Mouse (Mus musculus) spleen, postnatal 14 days (tissue): ENCODE data around the gene Arnt2.

Source experiments
- DNase-seq, 2 experiments: peaks; one replicate each; pipeline ENCODE4 v3.0.0; 2021 to 2022; ENCODE audit warnings: low spot score in 2 of 2

The Arnt2 gene

DNA sequence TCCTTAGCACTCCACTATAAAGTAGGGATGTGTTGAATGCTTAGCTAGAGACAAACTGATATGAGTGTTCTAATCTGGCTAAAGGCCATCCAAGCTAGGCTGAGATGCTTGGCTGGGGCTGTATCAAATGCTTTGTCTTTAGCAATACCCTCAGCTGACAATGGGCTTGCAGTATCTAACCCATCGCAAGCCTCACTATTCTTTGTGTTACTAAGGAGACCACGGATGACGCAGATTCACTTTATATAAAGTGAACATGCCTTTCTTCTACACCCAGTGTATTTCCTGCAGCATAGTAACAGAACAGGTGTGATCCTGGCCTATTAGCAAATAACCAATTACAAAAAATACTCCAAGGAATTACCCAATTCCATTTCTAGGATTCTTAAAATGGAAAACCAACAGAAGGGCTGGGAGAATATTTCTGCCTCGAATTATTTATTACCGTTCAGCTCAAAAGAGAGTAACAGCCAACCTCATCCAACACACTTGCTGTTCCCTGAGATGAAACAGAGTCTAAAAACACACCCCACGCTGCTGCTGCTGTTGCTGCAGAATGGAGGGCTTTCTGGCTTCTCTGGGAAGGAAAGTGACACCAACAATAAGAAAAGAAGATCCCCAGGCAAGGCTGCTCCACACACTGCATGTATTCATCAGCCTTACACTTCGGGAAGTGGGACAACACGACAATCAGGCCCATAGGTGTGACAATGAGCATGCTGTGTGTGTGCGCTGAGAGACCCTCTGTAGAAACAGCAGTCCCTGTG is 61.6 kb downstream of the Arnt2 start:
- DNase-seq, result no peak

DNA sequence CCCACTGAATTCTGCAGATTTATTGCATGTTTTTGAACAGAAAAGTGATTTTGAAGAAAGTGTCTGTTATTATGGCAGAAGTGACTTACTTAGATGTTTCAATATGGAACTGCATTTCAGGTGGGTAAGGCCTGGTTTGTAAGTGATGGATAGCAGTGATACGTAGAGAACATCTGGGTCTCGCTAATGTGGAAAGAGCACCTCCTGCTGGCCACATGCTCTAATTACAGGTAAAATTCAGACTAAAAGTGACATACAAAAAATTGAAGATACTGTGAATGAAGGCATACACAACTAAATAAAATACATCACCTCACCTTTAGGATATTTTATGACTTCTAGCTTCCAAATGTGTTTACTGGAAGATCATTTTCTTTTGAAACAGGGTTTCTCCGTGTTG is 66.8 kb downstream of the Arnt2 start:
- no peak for DNase-seq

DNA sequence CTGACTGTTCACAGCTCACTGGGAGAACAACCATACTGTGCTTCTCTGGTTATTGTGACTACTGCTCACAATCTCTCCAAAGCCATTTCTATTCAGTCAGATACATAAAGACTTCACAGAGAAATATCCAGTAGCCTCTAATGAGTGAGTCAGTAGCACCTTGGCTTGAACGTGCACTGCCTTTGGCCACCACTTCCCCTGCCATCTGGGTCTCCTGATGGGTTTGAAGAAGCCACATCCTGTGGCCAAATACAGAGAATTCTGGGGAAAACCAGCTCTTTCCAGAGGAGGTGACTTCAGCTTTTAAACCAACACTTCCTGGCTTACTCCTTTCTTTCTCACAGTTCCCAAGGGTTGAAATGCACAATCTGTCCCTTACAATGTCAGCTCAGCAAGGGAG is 69.0 kb downstream of the Arnt2 start:
- DNase-seq, result no peak

DNA sequence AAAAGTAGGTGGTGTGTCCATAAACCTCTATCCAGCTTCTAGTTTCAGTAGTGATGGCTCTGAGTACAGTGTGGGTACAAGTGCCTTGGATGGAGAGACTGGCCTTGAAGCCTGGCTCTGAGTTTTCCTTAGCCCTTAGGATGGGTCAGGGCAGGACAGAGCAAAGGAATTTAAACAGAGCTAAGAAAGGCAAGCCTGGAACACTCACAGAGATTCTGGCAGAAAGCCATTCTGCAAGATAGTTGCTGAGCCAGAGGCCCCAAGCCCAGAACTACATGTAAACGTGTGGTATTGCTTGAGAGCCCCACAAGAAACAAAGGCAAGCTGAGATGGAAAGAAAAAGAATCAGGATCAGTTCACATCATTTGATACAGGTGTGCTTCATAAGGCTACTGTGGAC is 70.8 kb downstream of the Arnt2 start:
- no peak for DNase-seq

DNA sequence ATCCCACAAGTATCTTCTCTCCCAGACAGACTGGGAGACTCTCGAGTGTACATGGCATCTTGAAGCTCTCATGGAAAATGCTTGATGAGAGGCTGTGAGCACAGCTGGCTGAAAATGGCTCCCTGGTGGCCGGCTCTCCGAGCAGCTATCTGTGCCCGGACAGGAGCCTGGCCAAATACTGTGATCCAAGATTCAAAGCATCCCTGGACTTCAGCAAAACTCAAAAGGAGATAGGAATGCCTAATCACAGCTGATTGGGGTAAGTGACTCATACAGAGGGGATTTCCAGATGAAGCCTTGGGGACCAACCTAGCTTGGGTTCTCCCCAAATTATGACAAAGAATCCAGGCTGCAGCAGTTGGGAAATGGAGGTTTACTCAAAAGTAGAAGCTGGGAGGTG is 72.2 kb downstream of the Arnt2 start:
- DNase-seq, result no peak

DNA sequence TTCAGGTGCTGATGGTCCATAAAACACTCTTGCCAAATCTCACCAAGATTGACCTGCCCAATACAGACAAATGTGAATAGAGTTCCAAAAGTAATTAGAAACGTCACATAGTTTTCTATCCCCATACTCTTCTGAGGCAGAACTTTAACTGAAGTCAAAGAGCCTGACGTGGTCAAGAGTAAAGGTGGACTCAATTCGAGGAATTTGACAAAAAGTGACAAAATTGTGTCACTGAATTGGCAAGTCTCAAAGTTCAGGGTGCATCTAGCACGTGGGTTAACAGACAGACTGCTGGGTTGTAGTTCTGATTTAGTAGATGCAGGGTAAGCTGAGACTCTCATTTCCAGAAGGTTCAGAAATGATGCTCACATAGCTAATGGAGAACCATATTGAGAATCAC is 73.1 kb downstream of the Arnt2 start:
- no peak for DNase-seq

DNA sequence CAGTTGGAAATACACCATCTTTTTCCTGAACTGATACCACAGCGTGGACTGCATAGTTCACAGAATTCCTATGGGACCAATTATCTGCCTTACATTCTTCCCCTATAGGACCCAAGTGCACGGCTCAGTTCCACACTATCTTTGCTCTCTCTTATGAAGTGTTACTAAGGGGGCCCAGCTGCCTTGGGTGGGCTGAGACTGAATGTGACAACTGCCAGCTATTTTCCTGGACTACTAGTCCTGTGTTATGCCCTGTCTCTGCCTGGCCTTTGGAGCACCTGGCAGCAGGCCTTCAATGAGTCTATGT is 73.4 kb downstream of the Arnt2 start:
- DNase-seq, result no peak

DNA sequence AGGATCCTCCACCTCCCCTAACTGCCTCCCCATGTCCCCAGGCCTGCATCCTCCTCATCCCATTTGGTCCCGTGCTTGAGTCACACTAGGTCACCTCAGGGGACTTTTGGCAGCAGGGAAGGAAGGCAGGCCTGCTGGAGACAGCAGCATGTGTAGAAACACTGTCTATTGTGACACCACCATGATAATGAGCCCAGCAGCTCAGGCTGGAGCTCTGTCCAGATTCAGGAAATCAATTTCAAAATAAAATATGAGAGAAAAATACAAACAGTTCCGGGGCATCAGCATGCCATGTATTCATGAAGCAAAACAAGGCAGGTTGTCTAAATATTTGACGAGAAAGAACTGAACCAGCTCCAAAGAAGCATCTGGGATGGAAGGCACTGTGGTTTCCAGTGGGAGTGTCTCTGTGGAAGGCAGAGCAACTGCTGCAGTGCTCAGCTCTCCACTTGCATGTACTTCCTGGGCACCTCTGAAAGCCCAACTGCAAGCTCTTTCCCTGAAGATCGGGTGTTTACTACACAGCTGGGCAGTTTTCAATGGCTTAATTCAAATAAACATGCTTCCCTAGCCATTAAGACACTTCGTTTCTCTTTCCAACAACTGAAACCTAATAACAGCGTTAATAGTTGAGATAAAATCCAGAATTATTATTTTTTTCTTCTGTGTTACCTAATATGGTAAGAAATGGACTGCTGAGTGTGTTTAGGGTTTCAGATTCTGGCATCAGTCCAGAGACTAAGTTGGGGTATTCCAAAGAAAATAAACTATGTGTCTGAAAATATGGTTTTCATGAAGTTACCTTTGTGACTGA is 74.0 kb downstream of the Arnt2 start:
- DNase-seq, result no peak

DNA sequence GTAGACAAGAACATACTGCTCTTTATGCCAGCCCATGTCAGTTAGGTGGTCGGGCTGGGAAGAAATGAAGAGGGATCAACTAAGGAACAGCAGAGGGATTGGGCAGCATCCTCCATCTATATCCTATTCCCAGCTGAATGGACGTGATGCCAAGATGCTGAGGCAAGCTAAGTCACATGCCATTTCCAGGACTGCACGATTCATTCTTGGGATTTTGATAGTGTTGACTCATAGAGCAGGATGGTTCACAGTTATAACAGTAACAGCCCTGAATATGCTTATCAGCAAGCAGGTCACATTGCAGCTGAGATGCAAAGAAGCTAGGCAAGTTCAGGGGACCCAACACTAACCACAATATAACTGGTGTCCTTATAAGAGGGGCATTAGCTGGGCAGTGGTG is 76.0 kb downstream of the Arnt2 start:
- no peak for DNase-seq

DNA sequence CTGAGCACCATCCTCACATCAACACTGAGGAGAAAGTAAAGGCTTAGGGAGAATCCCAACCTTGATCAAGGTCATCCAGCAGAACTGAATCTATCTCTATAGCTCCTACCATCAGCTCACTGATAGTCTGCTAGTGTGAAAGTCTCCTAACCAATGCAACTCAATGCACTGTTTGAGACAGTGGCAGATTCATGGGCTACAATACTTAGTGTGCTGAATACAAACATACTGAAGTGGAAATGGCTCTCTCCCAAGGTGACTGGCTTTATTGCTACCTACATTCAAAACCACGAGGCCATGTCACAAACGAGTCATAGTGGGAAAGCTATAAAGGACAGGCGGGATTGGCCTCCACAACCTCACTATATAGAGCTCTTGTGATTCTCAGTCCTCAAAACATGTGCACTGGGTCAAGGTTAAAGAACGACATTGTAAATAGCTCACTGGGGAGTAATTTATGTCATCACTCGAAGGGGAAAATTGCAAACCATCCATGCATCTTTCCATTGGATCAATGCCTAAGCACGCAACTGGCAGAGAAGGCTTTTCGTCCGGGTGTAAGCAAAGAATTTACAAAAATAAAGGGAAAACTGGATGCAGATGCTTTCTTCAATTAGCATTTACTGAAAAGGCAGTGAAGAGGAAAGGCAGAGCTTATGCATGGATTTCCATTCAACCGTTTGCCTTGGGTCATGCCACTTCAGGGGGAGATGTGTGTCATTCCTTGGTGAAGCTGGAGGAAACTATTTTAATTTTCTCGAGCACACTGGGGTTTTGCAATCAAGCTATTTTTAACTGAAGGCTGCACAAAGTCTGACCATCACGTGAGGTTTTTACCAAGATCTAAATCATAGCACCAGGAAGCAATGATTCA is 77.4 kb downstream of the Arnt2 start:
- no peak for DNase-seq

DNA sequence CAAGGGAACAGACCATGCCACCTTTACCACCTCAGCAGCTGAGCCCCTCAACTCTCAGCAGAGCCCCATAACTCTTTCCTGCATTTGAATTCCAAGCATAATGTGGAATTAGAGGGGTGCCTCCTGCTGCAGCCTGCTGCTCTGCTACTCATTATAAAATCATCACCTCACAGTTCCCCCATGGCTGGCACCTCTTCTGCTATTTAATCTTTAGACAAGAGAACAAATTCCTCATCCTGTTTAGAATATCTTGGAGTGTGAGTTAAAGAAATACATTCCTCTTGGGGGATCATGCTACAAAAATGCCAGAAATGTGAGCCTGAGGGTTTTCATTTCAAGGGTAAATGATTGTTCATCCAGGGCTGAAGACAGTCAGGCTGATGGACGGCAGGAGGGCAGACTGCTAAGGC is 80.8 kb downstream of the Arnt2 start:
- DNase-seq, result no peak

DNA sequence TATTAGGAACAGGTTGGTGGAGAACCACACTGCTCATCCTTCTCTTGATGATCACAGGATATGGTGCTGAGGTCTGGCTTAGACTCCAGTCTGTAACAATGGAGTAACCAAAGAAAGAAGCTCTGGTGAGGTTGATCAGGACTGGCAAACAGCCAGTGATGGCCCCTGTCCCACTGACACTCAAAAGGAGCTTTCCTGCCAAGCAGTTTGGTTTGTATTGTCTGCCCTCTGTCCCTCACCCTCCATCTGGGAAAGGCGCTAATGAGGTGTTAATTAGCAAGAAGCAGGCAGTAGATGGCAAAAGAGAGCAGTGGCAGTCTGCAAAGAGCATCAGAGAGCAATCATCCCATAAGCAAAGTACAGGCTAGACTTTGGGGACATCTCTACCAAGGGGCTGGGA is 81.2 kb downstream of the Arnt2 start:
- no peak for DNase-seq

DNA sequence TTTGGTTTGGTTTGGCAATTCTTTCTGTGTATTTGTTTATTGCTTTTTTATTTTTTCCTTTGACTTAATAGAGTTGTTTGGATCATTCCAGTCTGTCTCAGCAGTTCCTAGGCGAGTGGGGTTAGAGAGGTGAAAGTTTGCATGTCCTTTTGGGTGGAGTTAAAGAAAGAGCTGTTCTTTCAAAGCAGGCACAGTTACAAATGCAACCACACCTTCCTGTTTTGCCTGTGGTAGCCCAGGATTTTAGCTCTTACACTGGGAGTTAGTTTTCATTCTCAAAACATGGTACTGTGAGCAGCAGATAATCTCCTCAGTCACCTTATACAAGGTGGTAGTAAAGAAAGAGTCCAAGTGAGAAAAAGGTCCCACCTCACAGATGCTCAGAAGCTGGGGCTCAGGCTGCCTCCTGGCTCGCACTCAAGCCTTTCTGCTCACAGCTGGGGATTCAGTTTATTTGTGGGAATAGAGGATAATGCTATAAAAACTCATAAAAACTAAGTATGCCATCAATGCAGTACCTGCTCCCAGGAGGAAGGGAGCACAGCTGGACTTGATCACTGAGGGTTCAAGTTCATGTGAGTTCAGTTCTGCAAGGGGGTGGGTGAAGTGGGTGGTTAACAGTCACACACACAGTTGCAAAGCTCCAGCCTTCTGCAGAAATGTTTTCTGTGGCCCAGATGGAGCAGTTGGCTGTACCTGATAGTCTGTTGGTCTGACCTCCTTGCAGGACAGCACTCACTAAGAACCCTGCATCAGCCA is 84.2 kb downstream of the Arnt2 start:
- no peak for DNase-seq

DNA sequence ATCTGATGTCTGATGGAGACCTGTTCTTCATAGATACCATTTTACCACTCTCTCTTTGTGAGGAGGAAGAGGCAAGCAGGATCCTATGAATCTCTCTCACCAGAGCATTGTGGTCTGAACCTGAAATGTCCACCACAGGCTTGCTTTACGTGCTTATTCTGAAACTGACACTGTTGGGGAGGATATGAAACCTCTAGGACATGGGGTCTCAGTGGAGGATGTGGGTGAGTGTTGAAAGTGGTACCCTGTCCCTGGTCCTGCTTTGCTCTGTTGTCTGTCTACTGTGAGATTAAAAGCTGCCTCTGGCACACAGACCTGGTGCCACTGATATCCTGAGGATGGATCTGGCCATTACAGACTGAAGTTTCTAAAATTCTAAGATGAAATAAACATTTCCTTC is 88.4 kb downstream of the Arnt2 start:
- DNase-seq, result no peak

DNA sequence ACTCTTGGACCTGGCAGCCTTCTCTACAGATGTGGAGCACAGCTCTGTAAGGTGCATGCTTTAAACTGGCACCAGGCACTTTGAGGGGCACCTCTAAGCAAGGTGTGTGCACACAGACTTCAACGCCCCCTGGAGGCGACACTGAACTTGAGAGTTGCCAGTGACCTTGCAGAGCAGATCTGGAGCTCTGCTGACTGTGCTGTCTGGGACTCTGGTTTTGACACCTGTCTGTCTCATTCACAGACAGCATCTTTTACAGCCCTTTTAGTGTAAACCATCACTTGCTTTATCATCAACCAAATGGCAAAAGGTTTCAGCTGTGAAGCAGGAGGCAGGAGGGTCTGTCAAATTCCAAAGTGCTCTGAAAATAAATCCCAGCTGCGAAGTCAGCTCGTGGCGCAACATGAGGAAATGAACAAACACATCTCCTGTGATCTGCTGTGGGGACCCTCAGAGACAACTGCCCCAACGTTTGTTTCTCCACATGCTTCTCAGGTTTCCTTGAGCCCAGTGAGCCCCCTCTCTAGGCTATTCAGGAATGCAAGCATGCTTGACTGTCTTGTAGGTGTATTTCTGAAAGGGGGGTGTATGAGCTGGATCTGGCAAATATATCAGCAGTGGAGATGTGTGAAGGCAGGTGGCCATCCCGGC is 94.5 kb downstream of the Arnt2 start:
- DNase-seq, result no peak

DNA sequence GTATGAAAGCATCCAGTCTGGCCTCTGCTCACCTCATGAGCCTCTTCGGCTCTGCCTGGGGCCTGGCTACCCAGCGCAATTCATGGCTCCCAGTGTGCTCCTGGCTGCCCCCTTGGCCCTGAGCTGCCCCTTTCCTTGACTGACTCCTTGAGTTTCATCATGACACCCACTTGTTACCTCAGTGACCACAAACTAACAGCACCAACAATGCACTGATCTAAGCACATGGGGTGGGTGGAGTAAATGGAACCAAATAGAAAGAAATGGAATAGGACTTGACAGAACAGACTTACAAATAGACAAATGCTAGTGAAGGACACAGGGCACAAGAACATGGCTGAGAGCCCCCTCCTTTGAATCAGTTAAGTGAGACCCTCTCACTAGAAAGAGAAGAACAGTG is 95.2 kb downstream of the Arnt2 start:
- DNase-seq, result no peak

DNA sequence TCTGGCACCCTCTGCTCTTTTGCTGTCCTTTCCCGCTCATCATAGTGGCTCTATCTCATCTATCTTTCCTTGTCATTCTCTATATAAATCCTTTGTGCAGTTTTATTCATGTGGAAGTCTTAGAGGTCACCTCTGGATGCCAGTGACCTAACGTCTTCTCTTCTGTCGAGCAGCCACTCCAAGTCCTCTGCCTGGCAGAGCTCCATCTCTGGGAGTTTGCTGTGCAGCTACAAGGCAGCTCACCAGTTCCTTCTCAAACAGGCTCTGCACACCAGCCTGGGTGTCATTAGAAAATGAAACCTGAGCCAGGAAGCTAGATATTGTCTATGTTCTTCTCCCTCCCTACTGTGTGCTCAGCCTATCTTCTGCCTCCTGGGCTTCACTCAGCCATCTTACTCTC is 98.4 kb downstream of the Arnt2 start:
- no peak for DNase-seq

DNA sequence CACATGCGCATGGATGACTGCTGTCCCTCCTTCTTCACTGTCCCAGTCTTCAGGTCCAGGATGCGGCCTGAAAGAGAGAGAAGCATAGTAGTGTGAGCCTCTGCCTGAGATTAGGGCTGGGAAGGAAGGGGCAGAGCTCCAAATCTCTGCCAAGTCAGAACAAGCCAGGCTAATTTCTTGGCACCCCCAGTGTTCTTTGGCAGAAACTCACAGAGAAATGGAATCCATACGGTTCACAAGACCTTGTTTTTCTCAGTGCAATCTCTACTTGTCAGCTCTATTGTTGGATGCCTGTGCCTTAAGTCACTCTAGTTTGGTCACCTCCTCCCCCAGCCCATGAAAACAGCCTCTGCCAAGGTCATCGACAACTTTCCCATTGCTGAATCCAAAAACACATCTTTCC is 99.1 kb downstream of the Arnt2 start:
- DNase-seq, result no peak

DNA sequence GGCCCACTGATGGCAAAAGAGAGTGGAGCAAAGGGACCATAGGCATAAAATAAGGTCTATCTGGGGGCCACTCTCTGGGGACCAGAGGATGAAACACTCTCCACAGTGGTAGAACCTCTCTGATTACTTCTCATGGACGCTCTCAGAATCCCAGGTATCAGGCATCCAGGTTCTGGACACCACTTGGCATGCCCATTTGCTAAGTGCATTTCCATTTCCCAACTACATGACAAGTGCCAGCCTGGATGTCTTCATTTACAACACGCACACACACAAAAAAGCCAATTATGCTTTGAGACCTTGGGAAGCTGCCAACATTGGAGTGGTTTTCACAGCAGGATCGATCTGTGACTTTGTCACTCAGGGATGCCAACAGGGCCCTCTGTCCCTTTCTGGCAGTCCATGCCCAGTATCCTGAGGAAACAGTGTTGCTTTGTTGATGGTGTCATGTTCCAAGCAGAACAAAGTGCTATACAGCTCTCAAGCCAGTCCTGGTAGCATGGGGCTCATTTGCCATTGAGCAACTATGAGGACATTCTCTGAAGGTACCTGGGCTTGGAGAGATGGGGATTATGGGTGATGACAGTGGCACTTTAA is 102.5 kb downstream of the Arnt2 start:
- no peak for DNase-seq

DNA sequence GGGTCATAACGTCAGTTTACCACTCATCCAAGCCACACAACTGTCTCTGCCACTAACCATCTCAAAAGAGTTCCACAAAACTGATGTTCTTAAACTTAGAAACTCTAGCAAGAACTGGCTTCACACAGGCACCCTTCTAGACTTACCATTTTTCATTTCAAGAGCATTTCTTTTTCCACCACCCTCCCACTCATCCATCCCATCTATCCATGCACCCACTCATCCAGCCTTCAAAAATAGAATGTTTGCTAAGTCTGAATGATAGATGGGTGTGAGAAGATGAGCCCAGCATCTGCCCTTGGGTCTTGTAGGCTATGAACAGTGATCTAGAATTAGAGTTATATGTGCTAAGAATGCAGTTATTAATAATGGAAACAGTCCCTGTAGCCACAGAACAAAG is 109.7 kb downstream of the Arnt2 start:
- DNase-seq, result no peak

DNA sequence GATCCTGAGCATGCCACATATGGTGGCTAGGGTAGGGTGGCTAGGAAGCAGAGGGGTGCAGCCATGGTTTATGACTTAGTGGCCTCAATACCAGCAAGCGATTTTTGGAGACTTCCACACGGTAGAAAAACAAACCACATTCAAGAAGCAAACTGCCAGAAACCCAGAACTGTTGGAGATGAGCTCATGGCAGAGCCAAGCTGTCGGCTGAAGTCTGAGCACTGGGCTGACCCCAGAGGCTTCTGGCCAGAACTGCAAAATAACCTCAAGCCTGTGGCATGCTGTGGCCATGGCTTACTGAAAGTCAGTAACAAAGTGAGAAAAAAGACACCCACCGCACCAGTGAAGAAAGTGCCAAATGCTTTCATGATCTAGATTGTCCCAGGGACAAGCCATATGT is 110.4 kb downstream of the Arnt2 start:
- DNase-seq, result no peak
